Mouse (Mus musculus): Measurements from ENCODE around the gene Arid4a. TPM values are rescaled to one million over a fixed set of nuclear protein-coding genes. Genes with fewer than 3 reads are reported as not detected.
A peak's percentile ranks its signal among the peaks of the same experiment; 100 is the strongest.

The Arid4a gene
- polyA plus RNA-seq, 1 experiment = 10.2 TPM

- TF ChIP-seq FLI1 (IDR thresholded peaks at IDR 0.05; ENCODE audit: low read length) = no peak
- TF ChIP-seq GATA1 (IDR thresholded peaks at IDR 0.05; ENCODE audit: borderline replicate concordance, low read length) = no peak
- Histone ChIP-seq H3K4me1 (peaks cover 23% of the 10 kb centered on the region), H3K36me3 (replicated peaks; ENCODE audit: low read length) (peaks cover 42% of the 10 kb centered on the region), H3K9me3 (no peaks in the 10 kb centered on the region), H3K27me3 (replicated peaks) (no peaks in the 10 kb centered on the region), H3K4me3 (replicated peaks) (peak within 1 kb of the TSS; percentile 98)
Measured at GRCm38 (mm10) chr12:71136130-71136973, 120.6 kb downstream of the Arid4a start, which contains the start of the genes Timm9 and 2700049A03Rik. TSS of gene Timm9 (minus strand) at chr12:71136684. TSS of gene 2700049A03Rik (plus strand) at chr12:71136848.

GRCm38 (mm10) chr12:71136974-71137491 is 121.2 kb downstream of the Arid4a start:
- Histone ChIP-seq H3K4me3 (replicated peaks) (peak overlapping the region; percentile 98), H3K36me3 (replicated peaks; ENCODE audit: low read length) (peaks cover 43% of the 10 kb centered on the region), H3K4me1 (peaks cover 23% of the 10 kb centered on the region), H3K27me3 (replicated peaks) (no peaks in the 10 kb centered on the region), H3K9me3 (no peaks in the 10 kb centered on the region)
- TF ChIP-seq FLI1 (IDR thresholded peaks at IDR 0.05; ENCODE audit: low read length) (no peak), GATA1 (IDR thresholded peaks at IDR 0.05; ENCODE audit: borderline replicate concordance, low read length) (no peak)

GRCm38 (mm10) chr12:71137686-71138085 is 121.9 kb downstream of the Arid4a start:
- H3K9me3 ChIP-seq = no peaks in the 10 kb centered on the region
- H3K36me3 ChIP-seq (replicated peaks; ENCODE audit: low read length) = peaks cover 44% of the 10 kb centered on the region

GRCm38 (mm10) chr12:71139258-71139828 is 123.6 kb downstream of the Arid4a start:
- no peak for TF ChIP-seq GATA1 (IDR thresholded peaks at IDR 0.05; ENCODE audit: borderline replicate concordance, low read length)
- TF ChIP-seq FLI1 (IDR thresholded peaks at IDR 0.05; ENCODE audit: low read length) = no peak

More at GRCm38 (mm10) chr12:71137686-71138085, 121.9 kb downstream of the Arid4a start:
- Histone ChIP-seq H3K27me3 (replicated peaks) (no peaks in the 10 kb centered on the region), H3K4me3 (replicated peaks) (peak overlapping the region; percentile 98), H3K4me1 (peaks cover 23% of the 10 kb centered on the region)
- TF ChIP-seq GATA1 (IDR thresholded peaks at IDR 0.05; ENCODE audit: borderline replicate concordance, low read length) (no peak), FLI1 (IDR thresholded peaks at IDR 0.05; ENCODE audit: low read length) (no peak)

GRCm38 (mm10) chr12:71141189-71141588 is 125.4 kb downstream of the Arid4a start:
- H3K9me3 ChIP-seq = no peaks in the 10 kb centered on the region
- H3K27me3 ChIP-seq (replicated peaks) = no peaks in the 10 kb centered on the region
- H3K4me1 ChIP-seq = peaks cover 22% of the 10 kb centered on the region
- TF ChIP-seq FLI1 (IDR thresholded peaks at IDR 0.05; ENCODE audit: low read length) (no peak), GATA1 (IDR thresholded peaks at IDR 0.05; ENCODE audit: borderline replicate concordance, low read length) (no peak)
- H3K36me3 ChIP-seq (replicated peaks; ENCODE audit: low read length) = peaks cover 66% of the 10 kb centered on the region
- H3K4me3 ChIP-seq (replicated peaks) = no peak overlapping the region

More at GRCm38 (mm10) chr12:71139258-71139828, 123.6 kb downstream of the Arid4a start:
- Histone ChIP-seq H3K27me3 (replicated peaks) (no peaks in the 10 kb centered on the region), H3K9me3 (no peaks in the 10 kb centered on the region), H3K36me3 (replicated peaks; ENCODE audit: low read length) (peaks cover 48% of the 10 kb centered on the region), H3K4me3 (replicated peaks) (no peak overlapping the region), H3K4me1 (peaks cover 28% of the 10 kb centered on the region)

- peaks cover 82% of the 10 kb centered on the region for H3K36me3 ChIP-seq (replicated peaks; ENCODE audit: low read length)
- no peaks in the 10 kb centered on the region for H3K9me3 ChIP-seq
- TF ChIP-seq FLI1 (IDR thresholded peaks at IDR 0.05; ENCODE audit: low read length) (no peak), GATA1 (IDR thresholded peaks at IDR 0.05; ENCODE audit: borderline replicate concordance, low read length) (no peak)
- H3K4me3 ChIP-seq (replicated peaks) = no peak overlapping the region
- peaks cover 30% of the 10 kb centered on the region for H3K4me1 ChIP-seq
- no peaks in the 10 kb centered on the region for H3K27me3 ChIP-seq (replicated peaks)
Measured at GRCm38 (mm10) chr12:71147641-71148040, 131.9 kb downstream of the Arid4a start.

Other genes starting within 250 kb of the Arid4a start
- gene Frmd6, start 190.5 kb upstream of the Arid4a start, polyA plus RNA-seq (2012; ENCODE audit: insufficient read depth, low replicate concordance) = 3.4 and 4.0 TPM in 2 replicates
- 1.4 and 1.9 TPM in 2 replicates for gene Actr10, start 78.1 kb upstream of the Arid4a start, polyA plus RNA-seq (2012; ENCODE audit: insufficient read depth, low replicate concordance)
- 6.6 and 16.5 TPM in 2 replicates for gene Psma3, start 41.4 kb upstream of the Arid4a start, polyA plus RNA-seq (2012; ENCODE audit: insufficient read depth, low replicate concordance)
- gene Tomm20l, start 95.4 kb downstream of the Arid4a start, polyA plus RNA-seq (2012; ENCODE audit: insufficient read depth, low replicate concordance) = not detected in 2 replicates
- gene Timm9, start 120.7 kb downstream of the Arid4a start, polyA plus RNA-seq (2012; ENCODE audit: insufficient read depth, low replicate concordance) = 2.8 and 7.9 TPM in 2 replicates
- 0.03 TPM in 1 of 2 replicates, not detected in the other for gene 2700049A03Rik, start 120.9 kb downstream of the Arid4a start, polyA plus RNA-seq (2012; ENCODE audit: insufficient read depth, low replicate concordance)

All from megakaryocyte, embryonic 14.5 days (primary cell).